Mouse (Mus musculus) layer of hippocampus, adult 18-20 months (tissue): ENCODE results near the gene Gm36176. TPM values are rescaled to one million over a fixed set of nuclear protein-coding genes. Genes with fewer than 3 reads are reported as not detected.

ENCODE experiments used
- DNase-seq, 2 experiments: peaks; one replicate each; pipeline ENCODE4 v3.0.0; 2022; ENCODE audit warnings: low spot score in 2 of 2
- total RNA-seq, 2 experiments: library from RNA; stranded (reverse); gene quantifications; 2 replicates each; pipeline ENCODE4 v1.2.3; 2021

The Gm36176 gene
- total RNA-seq, 2 experiments from 2014 or later, result not detected

DNA sequence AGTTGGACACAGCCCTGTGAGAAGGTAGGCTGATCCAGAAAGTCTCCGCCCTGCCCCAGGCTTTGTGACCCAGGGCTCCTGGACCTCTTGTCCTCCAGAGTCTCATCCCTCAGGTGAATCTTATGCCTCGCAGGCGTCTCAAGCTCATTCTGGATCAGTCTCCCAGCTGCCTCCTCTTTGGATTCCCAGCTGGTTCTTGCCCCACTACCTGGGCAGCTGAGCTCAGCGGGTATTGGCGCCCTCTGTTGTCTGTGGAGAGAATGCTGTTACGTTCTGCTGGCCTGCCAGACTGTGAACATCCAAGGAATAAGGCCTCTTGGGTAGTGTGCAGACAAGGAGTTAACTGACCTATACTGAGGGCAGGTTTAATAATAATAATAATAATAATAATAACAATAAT lies 32.4 kb downstream of the Gm36176 start:
- DNase-seq, result peak in 1 of 2 experiments; percentile 51

DNA sequence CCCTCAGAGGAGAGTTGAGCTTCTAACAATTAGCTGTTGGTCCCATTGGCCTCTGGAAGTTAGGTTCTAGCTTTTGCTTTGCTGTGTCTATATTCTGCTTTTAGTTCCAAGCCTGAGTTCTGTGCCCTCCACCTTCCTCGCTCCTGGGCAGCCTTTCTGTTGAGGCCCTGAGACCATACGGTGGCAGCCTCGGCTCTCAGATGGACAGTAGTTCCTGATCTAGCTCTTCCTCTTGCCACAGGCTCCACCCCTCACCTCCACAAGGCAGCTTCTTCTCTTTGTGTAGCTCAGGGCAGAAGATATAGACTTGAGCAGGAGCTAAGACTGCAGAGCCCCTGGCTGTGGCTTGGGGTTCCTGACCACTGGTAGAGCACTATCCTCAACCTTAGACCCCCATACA lies 33.7 kb downstream of the Gm36176 start:
- no peak for DNase-seq

DNA sequence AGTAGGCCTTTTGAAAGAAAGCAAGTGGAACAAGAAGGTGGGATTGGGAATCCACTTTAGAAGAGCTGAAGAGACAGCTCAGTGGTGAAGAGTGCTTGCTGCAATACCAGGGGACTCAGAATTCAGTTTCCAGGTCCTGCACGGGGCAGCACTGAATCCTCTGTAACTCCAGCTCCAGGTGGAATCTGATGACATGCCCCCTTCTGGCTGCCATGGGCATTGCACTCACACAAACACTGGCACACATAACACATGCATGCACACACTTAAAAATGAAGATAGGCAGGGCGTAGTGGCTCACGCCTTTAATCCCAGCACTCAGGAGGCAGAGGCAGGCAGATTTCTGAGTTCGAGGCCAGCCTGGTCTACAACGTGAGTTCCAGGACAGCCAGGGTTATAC lies 36.0 kb downstream of the Gm36176 start:
- DNase-seq, result no peak

DNA sequence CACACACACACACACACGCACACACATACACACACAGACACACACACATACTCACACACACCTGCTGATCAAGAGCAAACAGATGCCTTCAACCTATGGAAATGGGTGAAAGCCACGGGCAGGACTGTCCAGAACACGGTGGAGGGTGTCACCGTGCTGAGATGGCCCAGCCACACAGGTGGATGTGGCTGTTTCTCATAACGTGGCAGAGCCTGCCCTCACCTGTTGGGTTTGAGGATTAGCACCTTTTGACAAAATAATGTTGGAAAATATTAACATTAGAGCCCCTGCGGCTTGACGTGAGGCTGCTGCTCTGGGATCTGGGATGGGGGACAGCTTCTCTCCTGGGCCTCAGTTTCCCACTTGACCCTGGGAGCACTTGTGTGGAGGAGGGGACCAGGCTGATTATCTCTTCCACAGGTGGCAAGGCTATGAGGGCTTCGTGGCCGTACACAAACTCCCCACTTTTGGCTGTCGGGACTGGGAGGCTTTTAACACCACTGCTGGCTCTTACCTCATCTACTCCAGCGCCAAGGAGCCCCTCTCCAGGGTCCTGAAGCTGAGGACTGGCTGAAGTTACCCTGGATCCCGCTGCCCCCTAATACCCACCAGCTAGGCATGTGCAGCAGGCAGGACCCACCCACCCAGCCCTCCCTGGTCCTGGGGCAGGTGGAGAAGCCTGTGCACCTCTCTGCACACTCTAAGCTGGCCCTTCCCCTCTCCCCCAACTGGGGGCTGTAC lies 39.6 kb downstream of the Gm36176 start:
- no peak for DNase-seq

DNA sequence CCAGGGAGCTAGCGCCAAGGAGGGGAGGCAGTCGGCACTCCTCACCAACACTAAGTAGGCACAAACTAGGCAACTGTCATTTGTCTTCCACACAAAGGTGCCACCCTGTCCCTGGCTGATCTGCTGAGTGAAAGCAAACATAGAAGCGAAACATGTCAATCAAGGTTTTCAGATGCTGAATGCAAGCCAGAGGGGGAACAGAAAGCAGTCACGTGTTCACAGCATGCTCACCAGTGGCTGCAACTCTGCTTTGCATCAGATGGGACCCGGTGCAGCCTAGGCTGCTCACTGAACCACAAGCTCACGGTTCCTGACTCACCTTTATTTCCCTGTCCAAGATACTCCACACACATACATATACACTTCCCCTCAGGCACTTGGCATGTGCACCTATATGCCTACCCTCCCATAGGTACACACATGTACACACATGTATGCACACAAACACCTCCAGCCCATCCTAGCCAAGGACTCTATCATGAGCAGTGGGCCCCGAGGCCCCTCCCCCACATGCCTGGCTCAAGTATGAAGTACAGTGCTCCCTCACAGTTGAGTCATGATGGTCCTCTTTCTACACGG lies 44.5 kb downstream of the Gm36176 start:
- no peak for DNase-seq

DNA sequence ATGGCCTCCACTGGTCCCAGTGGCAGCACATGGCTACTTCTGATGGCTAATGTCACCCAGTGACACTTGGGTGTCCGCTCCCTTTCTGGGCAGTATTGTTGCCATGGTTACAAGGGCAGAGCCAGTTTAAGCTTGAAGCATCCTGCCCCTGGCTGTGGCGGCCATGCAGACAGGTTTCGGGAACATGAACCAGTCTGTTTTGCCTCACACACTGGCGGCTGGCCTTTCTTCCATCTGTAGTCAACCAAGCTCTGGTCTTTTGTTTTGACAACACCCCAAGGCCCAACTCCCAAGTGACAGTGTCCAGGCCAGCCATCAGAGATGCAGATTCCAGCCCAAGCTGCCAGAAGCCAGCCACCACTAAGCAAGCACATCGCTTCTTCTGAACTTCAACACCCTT lies 49.0 kb downstream of the Gm36176 start:
- DNase-seq, result no peak

Other genes with a start within 250 kb of the Gm36176 start
- gene Sumo3, start 240.7 kb upstream of the Gm36176 start, total RNA-seq, result 100 to 1,000 TPM; 144 to 147 TPM
- gene Gm49325, start 240.6 kb upstream of the Gm36176 start, total RNA-seq, result 10 to 100 TPM; 31.6 to 32.6 TPM
- gene Ube2g2, start 224.5 kb upstream of the Gm36176 start, total RNA-seq, result 10 to 100 TPM; 84.7 to 86.9 TPM
- under 1 TPM in 1 of 2 experiments, not detected in 1; 0.20 TPM for gene Tspear, start 160.2 kb upstream of the Gm36176 start, total RNA-seq
- not detected for gene Gm19402, start 156.0 kb upstream of the Gm36176 start, total RNA-seq
- gene Gm9508, start 149.6 kb upstream of the Gm36176 start, total RNA-seq, result not detected
- gene Gm10272, start 140.2 kb upstream of the Gm36176 start, total RNA-seq, result not detected
- gene Gm10024, start 135.3 kb upstream of the Gm36176 start, total RNA-seq, result not detected
- gene Gm10142, start 131.0 kb upstream of the Gm36176 start, total RNA-seq, result not detected
- gene Krtap12-1, start 126.2 kb upstream of the Gm36176 start, total RNA-seq, result not detected
- gene Gm10100, start 120.3 kb upstream of the Gm36176 start, total RNA-seq, result not detected
- gene Gm18596, start 104.2 kb upstream of the Gm36176 start, total RNA-seq, result not detected
- gene Gm9736, start 95.4 kb upstream of the Gm36176 start, total RNA-seq, result not detected
- not detected for gene Gm3233, start 87.1 kb upstream of the Gm36176 start, total RNA-seq
- gene Gm3238, start 75.5 kb upstream of the Gm36176 start, total RNA-seq, result not detected
- not detected for gene Gm7138, start 69.9 kb upstream of the Gm36176 start, total RNA-seq
- not detected for gene Gm3250, start 64.3 kb upstream of the Gm36176 start, total RNA-seq
- not detected for gene Gm7137, start 58.6 kb upstream of the Gm36176 start, total RNA-seq
- gene Gm9639, start 51.7 kb upstream of the Gm36176 start, total RNA-seq, result not detected
- not detected for gene Gm19668, start 47.7 kb upstream of the Gm36176 start, total RNA-seq
- gene Gm9507, start 35.0 kb upstream of the Gm36176 start, total RNA-seq, result not detected
- not detected for gene Gm2696, start 32.1 kb upstream of the Gm36176 start, total RNA-seq
- gene Krtap10-4, start 19.7 kb upstream of the Gm36176 start, total RNA-seq, result not detected
- not detected for gene Krtap10-10, start 10.9 kb upstream of the Gm36176 start, total RNA-seq
- gene Gm10318, start 6.1 kb downstream of the Gm36176 start, total RNA-seq, result not detected
- gene Gm3285, start 15.2 kb downstream of the Gm36176 start, total RNA-seq, result not detected
- gene Lrrc3, start 55.7 kb downstream of the Gm36176 start, total RNA-seq, result 1 to 10 TPM; 3.8 to 5.0 TPM
- gene Trpm2, start 123.8 kb downstream of the Gm36176 start, total RNA-seq, result 10 to 100 TPM; 37.9 to 40.8 TPM
- gene 1810043G02Rik, start 131.7 kb downstream of the Gm36176 start, total RNA-seq, result 10 to 100 TPM; 39.9 to 40.5 TPM
- 100 to 1,000 TPM; 217 to 223 TPM for gene Pfkl, start 163.3 kb downstream of the Gm36176 start, total RNA-seq
- gene Dnmt3l, start 195.1 kb downstream of the Gm36176 start, total RNA-seq, result 1 to 10 TPM in 1 of 2 experiments, under 1 TPM in 1; 0.74 to 1.2 TPM
- gene Aire, start 196.8 kb downstream of the Gm36176 start, total RNA-seq, result under 1 TPM; 0.64 to 0.79 TPM
- 10 to 100 TPM; 12.1 to 12.7 TPM for gene Icosl, start 222.5 kb downstream of the Gm36176 start, total RNA-seq